Comparison of ENCODE assay signal across 18 mouse cellular contexts in the genomic region with DNA sequence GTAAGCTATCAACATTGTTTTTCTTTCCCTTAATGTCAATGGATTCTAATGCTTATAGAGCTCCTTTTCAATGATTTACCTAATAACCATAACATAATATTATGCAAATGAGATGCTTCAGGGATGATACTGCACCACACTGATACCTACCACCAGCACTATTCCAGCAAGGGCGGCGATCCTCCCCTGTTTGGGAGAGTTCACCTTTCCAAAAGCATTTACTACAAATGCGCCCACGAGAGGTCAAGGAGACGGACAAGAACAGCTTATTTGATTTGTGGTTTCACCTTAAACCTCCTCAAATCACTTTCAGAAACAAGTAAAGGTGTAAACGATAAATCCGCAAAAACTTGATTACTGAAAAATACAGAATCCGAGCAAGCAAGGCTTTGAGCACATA. TPM values are rescaled to one million over a fixed set of nuclear protein-coding genes. Genes with fewer than 3 reads are reported as not detected.
"Had no signal": no experiment of that assay in that cellular context is flagged by ENCODE, and none has a peak within 500 bp of the region (broad histone marks: within the 10 kb centered on the region; RNA-seq: fewer than 3 reads in every experiment).

No protein-coding gene starts in this region.

- H3K4me3 ChIP-seq: limb, embryonic 12.5 days; liver, embryonic 13.5 days; lung, embryonic 15.5 days; megakaryocyte, embryonic 14.5 days; midbrain, embryonic 15.5 days; neural tube, embryonic 13.5 days; stomach, embryonic 15.5 days had no signal

- H3K36me3 ChIP-seq: limb, embryonic 12.5 days; liver, embryonic 13.5 days; lung, embryonic 15.5 days; midbrain, embryonic 15.5 days; neural tube, embryonic 13.5 days; stomach, embryonic 15.5 days had no signal

- DNase-seq: kidney, postnatal 36 days; liver; liver, embryonic 13.5 days; liver, postnatal 0 days; lung, postnatal 14 days; right cerebral cortex, postnatal 14 days; thymus, adult 2 months; thymus, postnatal 25 days had no signal

- H3K9ac ChIP-seq: limb, embryonic 12.5 days; liver, embryonic 13.5 days; liver, postnatal 0 days; lung, embryonic 15.5 days; midbrain, embryonic 15.5 days; neural tube, embryonic 13.5 days; stomach, embryonic 15.5 days had no signal

- H3K4me2 ChIP-seq: limb, embryonic 12.5 days; liver, embryonic 13.5 days; midbrain, embryonic 15.5 days had no signal

- ATAC-seq: liver, postnatal 0 days; midbrain, embryonic 15.5 days had no signal

- H3K9me3 ChIP-seq: limb, embryonic 12.5 days; liver, embryonic 13.5 days; lung, embryonic 15.5 days; midbrain, embryonic 15.5 days; neural tube, embryonic 13.5 days; stomach, embryonic 15.5 days had no signal

- H3K27ac ChIP-seq: kidney, postnatal 0 days; limb, embryonic 12.5 days; liver, embryonic 13.5 days; lung, embryonic 15.5 days; macrophage; midbrain, embryonic 15.5 days; neural tube, embryonic 13.5 days; stomach, embryonic 15.5 days had no signal

RNA-seq across cellular contexts. Expression of gene Zfp385b, which starts 4.5 kb away (rescaled TPM):
- total RNA-seq: monocyte, adult 5-6 weeks had no signal
- polyA plus RNA-seq: macrophage; spleen, adult 2 months had no signal
